12 mouse cellular contexts compared by ENCODE assay signal in the genomic region with DNA sequence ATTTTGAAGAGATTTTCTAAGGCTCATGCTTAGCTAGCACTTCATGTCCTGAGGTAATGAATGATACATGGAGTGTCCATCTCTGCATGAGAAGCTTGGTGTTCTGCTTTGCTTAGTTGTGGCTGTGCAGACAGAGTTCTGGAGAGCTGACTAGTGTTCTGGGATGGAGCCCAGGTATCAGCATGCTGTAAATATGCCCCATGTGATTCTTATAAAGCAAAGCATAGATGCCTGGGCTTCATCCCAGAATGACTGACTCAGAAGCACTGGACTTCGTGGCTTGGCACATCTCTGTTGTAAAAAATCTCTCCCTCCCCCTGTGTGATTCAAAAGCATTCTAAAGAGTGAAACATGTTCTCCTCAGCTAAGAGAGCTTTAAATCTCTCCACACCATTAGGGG. TPM values are rescaled to one million over a fixed set of nuclear protein-coding genes. Genes with fewer than 3 reads are reported as not detected.
DNase-seq lines count a peak whose midpoint lies in the region; ATAC-seq and TF ChIP-seq lines count a peak whose summit lies in the region.
"Had no signal": no experiment of that assay in that cellular context is flagged by ENCODE, and none has a peak within 500 bp of the region (broad histone marks: within the 10 kb centered on the region; RNA-seq: fewer than 3 reads in every experiment).

No protein-coding gene starts in this region.

- no peak overlapping the region for H3K4me3 ChIP-seq in heart, embryonic 11.5 days (ENCODE audit: low read depth, low read length)
- no peak overlapping the region for H3K4me3 ChIP-seq in kidney, adult 2 months (ENCODE audit: insufficient read depth, low read depth, low read length)
- H3K4me3 ChIP-seq: limb, embryonic 15.5 days; neural tube, embryonic 13.5 days had no signal

- no peak overlapping the region for H3K9ac ChIP-seq in heart, embryonic 11.5 days (ENCODE audit: low read depth, low read length)
- H3K9ac ChIP-seq: limb, embryonic 15.5 days; neural tube, embryonic 13.5 days had no signal

- no peaks in the 10 kb centered on the region for H3K9me3 ChIP-seq in heart, embryonic 11.5 days (replicated peaks; ENCODE audit: control insufficient read depth, low read length)
- H3K9me3 ChIP-seq: limb, embryonic 15.5 days; neural tube, embryonic 13.5 days had no signal

- intact Hi-C loops in left cerebral cortex, postnatal 14 days (cut with DNase I), result no loop called here

- no peak for ATAC-seq in heart, embryonic 11.5 days (replicated peaks; ENCODE audit: insufficient number of reproducible peaks, low FRiP score, low TSS enrichment)
- peak; percentile 44 for ATAC-seq in Patski
- ATAC-seq in monocyte, adult 5-6 weeks (replicated peaks; ENCODE audit: insufficient number of reproducible peaks, low FRiP score, low TSS enrichment, poor library complexity, severe bottlenecking), result no peak
- ATAC-seq: activated CD4-positive, CD25-positive, alpha-beta regulatory T cell, adult 4 months had no signal

- H3K4me2 ChIP-seq in heart, embryonic 11.5 days, result no peak overlapping the region
- H3K4me2 ChIP-seq: limb, embryonic 15.5 days; neural tube, embryonic 13.5 days had no signal

- H3K27me3 ChIP-seq in heart, embryonic 11.5 days (ENCODE audit: control insufficient read depth, insufficient read depth, low read length), result no peaks in the 10 kb centered on the region
- H3K27me3 ChIP-seq in Patski, result peaks cover 2% of the 10 kb centered on the region
- H3K27me3 ChIP-seq in kidney, adult 2 months (replicated peaks; ENCODE audit: control insufficient read depth, insufficient read depth, low read length), result no peaks in the 10 kb centered on the region
- H3K27me3 ChIP-seq: limb, embryonic 15.5 days; neural tube, embryonic 13.5 days had no signal

- in situ Hi-C loops in Patski (cut with MboI; ENCODE audit: low pct_unique_long_range_greater_than_20kb), result no loop called here

- no peaks in the 10 kb centered on the region for H3K4me1 ChIP-seq in heart, embryonic 11.5 days (ENCODE audit: control insufficient read depth, insufficient read depth, low read length)
- H3K4me1 ChIP-seq in kidney, adult 2 months (ENCODE audit: control insufficient read depth, insufficient read depth, low read length), result no peaks in the 10 kb centered on the region
- H3K4me1 ChIP-seq: limb, embryonic 15.5 days; neural tube, embryonic 13.5 days had no signal

- H3K27ac ChIP-seq in heart, embryonic 11.5 days (ENCODE audit: low read depth, low read length), result no peak overlapping the region
- no peak overlapping the region for H3K27ac ChIP-seq in kidney, adult 2 months (ENCODE audit: insufficient read depth, low read depth, low read length)
- H3K27ac ChIP-seq: limb, embryonic 15.5 days; neural tube, embryonic 13.5 days had no signal

- no peaks in the 10 kb centered on the region for H3K36me3 ChIP-seq in heart, embryonic 11.5 days (ENCODE audit: control insufficient read depth, insufficient read depth, low read length)
- H3K36me3 ChIP-seq in kidney, adult 2 months (ENCODE audit: control insufficient read depth, insufficient read depth, low read length), result no peaks in the 10 kb centered on the region
- H3K36me3 ChIP-seq: limb, embryonic 15.5 days; neural tube, embryonic 13.5 days had no signal

- TF ChIP-seq POLR2A in kidney, adult 2 months (IDR thresholded peaks at IDR 0.05; ENCODE audit: low read depth, low read length), result no peak

- 58% methylated on average over 1 of the region's 1 CpGs for WGBS in heart, embryonic 11.5 days (ENCODE audit: insufficient replicate concordance)
- WGBS in kidney, adult 2 months, result 62% methylated on average over 1 of the region's 1 CpGs

- peak; percentile 50 to 76 for DNase-seq in heart, adult 18-20 months
- peak; percentile 19 for DNase-seq in Patski (ENCODE audit: low read depth, low spot score)
- DNase-seq in heart, adult 9 months (ENCODE audit: low spot score in 2 of 2), result peak; percentile 43 to 57
- peak; percentile 45 to 60 for DNase-seq in left cerebral cortex, postnatal 14 days (ENCODE audit: low spot score in 2 of 2)
- no peak for DNase-seq in embryo, embryonic 10 days (ENCODE audit: low spot score)
- no peak for DNase-seq in kidney, adult 2 months
- DNase-seq: kidney, adult 18-20 months had no signal

- POLR2A ChIA-PET in Patski (lab: Charles Lee), result no interaction called here

- CTCF ChIA-PET in Patski (lab: Charles Lee), result no interaction called here

- no peak for TF ChIP-seq CTCF in Patski (IDR thresholded peaks at IDR 0.05)
- TF ChIP-seq CTCF in kidney, adult 2 months (conservative IDR thresholded peaks at IDR 0.05; ENCODE audit: insufficient read depth, insufficient read length, low read depth, low read length), result no peak

RNA-seq across cellular contexts. Expression of a gene that starts 32.1 kb away (rescaled TPM):
- not detected for total RNA-seq in heart, adult 18-20 months (2021)
- 0.08 and 0.21 TPM in 2 replicates for polyA plus RNA-seq in heart, embryonic 11.5 days (2014; fragmentation: Nextera tagmentation; extraction: Ambion mirVana)
- not detected for polyA plus RNA-seq in Patski (2021)
- total RNA-seq in left cerebral cortex, postnatal 14 days (2021), result 10 to 100 TPM; 18.5 to 19.2 TPM
- total RNA-seq in monocyte, adult 5-6 weeks (2017), result not detected in 3 replicates
- polyA plus RNA-seq in kidney, adult 2 months (2012; rRNA removed), result not detected in 2 replicates
- polyA plus RNA-seq: limb, embryonic 15.5 days had no signal

Comparison
In these comparisons a context has a peak if more than half of its experiments do, and no peak if none do; other contexts are left out.
1. DNase-seq: peak in heart, adult 18-20 months (2 of 2), Patski (single experiment), heart, adult 9 months (2 of 2) and left cerebral cortex, postnatal 14 days (2 of 2); none in embryo, embryonic 10 days (single experiment) and kidney, adult 2 months (single experiment).
2. RNA of a gene that starts 32.1 kb away (total RNA-seq): 18.5 to 19.2 TPM in left cerebral cortex, postnatal 14 days; not detected in heart, adult 18-20 months and not detected in monocyte, adult 5-6 weeks; every median in the first group is over 10 times any median in the second.